Comparison of ENCODE assay signal across 11 mouse cellular contexts in genomic region chr2:35171341-35171861, GRCm38 (mm10). TPM values are rescaled to one million over a fixed set of nuclear protein-coding genes. Genes with fewer than 3 reads are reported as not detected.
A peak's percentile ranks its signal among the peaks of the same experiment; 100 is the strongest.
DNase-seq lines count a peak whose midpoint lies in the region; ATAC-seq lines count a peak whose summit lies in the region.
"Had no signal": no experiment of that assay in that cellular context is flagged by ENCODE, and none has a peak within 500 bp of the region (broad histone marks: within the 10 kb centered on the region; RNA-seq: fewer than 3 reads in every experiment).

No protein-coding gene starts in this region.

- WGBS in liver, embryonic 16.5 days (ENCODE audit: insufficient replicate concordance), result 73% methylated on average over 10 of the region's 10 CpGs
- 82% methylated on average over 10 of the region's 10 CpGs for WGBS in stomach, embryonic 16.5 days
- WGBS in neural tube, embryonic 15.5 days, result 89% methylated on average over 10 of the region's 10 CpGs

- 0 out of 2 replicates have a peak overlapping the region, but pooled peaks have one; percentile 31 for H3K27ac ChIP-seq in liver, embryonic 16.5 days (ENCODE audit: low read length)
- no peak overlapping the region for H3K27ac ChIP-seq in stomach, embryonic 16.5 days (ENCODE audit: low read length)
- H3K27ac ChIP-seq in neural tube, embryonic 15.5 days (replicated peaks), result no peak overlapping the region
- H3K27ac ChIP-seq: forebrain, embryonic 10.5 days had no signal

- H3K4me2 ChIP-seq in liver, embryonic 16.5 days (ENCODE audit: low read depth, low read length), result no peak overlapping the region
- H3K4me2 ChIP-seq in stomach, embryonic 16.5 days (ENCODE audit: low read depth, low read length), result no peak overlapping the region
- H3K4me2 ChIP-seq in neural tube, embryonic 15.5 days, result no peak overlapping the region

- H3K9me3 ChIP-seq in liver, embryonic 16.5 days (replicated peaks; ENCODE audit: control insufficient read depth, low read length), result no peaks in the 10 kb centered on the region
- H3K9me3 ChIP-seq in stomach, embryonic 16.5 days (replicated peaks; ENCODE audit: control insufficient read depth, low read length), result no peaks in the 10 kb centered on the region
- no peaks in the 10 kb centered on the region for H3K9me3 ChIP-seq in neural tube, embryonic 15.5 days (replicated peaks)
- H3K9me3 ChIP-seq: forebrain, embryonic 10.5 days had no signal

- no peak overlapping the region for H3K4me3 ChIP-seq in liver, embryonic 16.5 days (ENCODE audit: low read depth, low read length)
- H3K4me3 ChIP-seq in stomach, embryonic 16.5 days (replicated peaks; ENCODE audit: low read length), result no peak overlapping the region
- H3K4me3 ChIP-seq in neural tube, embryonic 15.5 days (replicated peaks), result no peak overlapping the region
- H3K4me3 ChIP-seq: forebrain, embryonic 10.5 days; myocyte had no signal

- peaks cover 28% of the 10 kb centered on the region for H3K36me3 ChIP-seq in liver, embryonic 16.5 days (ENCODE audit: control insufficient read depth, insufficient read depth)
- peaks cover 12% of the 10 kb centered on the region for H3K36me3 ChIP-seq in stomach, embryonic 16.5 days (ENCODE audit: control insufficient read depth, insufficient read depth, low read length)
- H3K36me3 ChIP-seq in neural tube, embryonic 15.5 days, result peaks cover 74% of the 10 kb centered on the region

- no peaks in the 10 kb centered on the region for H3K27me3 ChIP-seq in liver, embryonic 16.5 days (ENCODE audit: control insufficient read depth, insufficient read depth, low read depth, low read length)
- H3K27me3 ChIP-seq in stomach, embryonic 16.5 days (ENCODE audit: control insufficient read depth, insufficient read depth, low read length), result no peaks in the 10 kb centered on the region
- no peaks in the 10 kb centered on the region for H3K27me3 ChIP-seq in neural tube, embryonic 15.5 days (replicated peaks)
- H3K27me3 ChIP-seq: CH12.LX had no signal

- DNase-seq in liver, result no peak
- peak; percentile 53 for DNase-seq in gastrocnemius, postnatal 25 days
- peak; percentile 84 for DNase-seq in kidney, postnatal 14 days
- DNase-seq in yolk sac, embryonic 10.5 days (ENCODE audit: low spot score), result no peak
- no peak for DNase-seq in frontal cortex, postnatal 25 days (ENCODE audit: low spot score in 2 of 2)

- peaks cover 4% of the 10 kb centered on the region; the same call in 1 of the 2 replicates for H3K4me1 ChIP-seq in liver, embryonic 16.5 days (ENCODE audit: control insufficient read depth, low read depth, low read length)
- no peaks in the 10 kb centered on the region for H3K4me1 ChIP-seq in stomach, embryonic 16.5 days (ENCODE audit: control insufficient read depth, insufficient read depth, low read length)
- no peaks in the 10 kb centered on the region for H3K4me1 ChIP-seq in neural tube, embryonic 15.5 days
- H3K4me1 ChIP-seq: forebrain, embryonic 10.5 days had no signal

- H3K9ac ChIP-seq in liver, embryonic 16.5 days (ENCODE audit: low read depth, low read length), result no peak overlapping the region
- H3K9ac ChIP-seq in stomach, embryonic 16.5 days (ENCODE audit: low read length), result no peak overlapping the region
- no peak overlapping the region for H3K9ac ChIP-seq in neural tube, embryonic 15.5 days (replicated peaks)

- peak; percentile 30; the same call in 1 of the 2 replicates for ATAC-seq in liver, embryonic 16.5 days (ENCODE audit: low read depth)
- peak; percentile 57; the same call in 1 of the 2 replicates for ATAC-seq in stomach, embryonic 16.5 days (ENCODE audit: insufficient read depth, low FRiP score)
- no peak for ATAC-seq in neural tube, embryonic 15.5 days (ENCODE audit: low FRiP score)

RNA-seq across cellular contexts. Expression of gene Rab14, which starts 29.5 kb away (rescaled TPM):
- 110 and 114 TPM in 2 replicates for polyA plus RNA-seq in liver, embryonic 16.5 days (2015; fragmentation: Nextera tagmentation; extraction: Ambion mirVana)
- 10 to 100 TPM; 79.3 to 81.6 TPM for total RNA-seq in gastrocnemius, postnatal 25 days (2021)
- 292 and 332 TPM in 2 replicates for polyA plus RNA-seq in stomach, embryonic 16.5 days (2015; fragmentation: Nextera tagmentation; extraction: Ambion mirVana)
- 421 and 449 TPM in 2 replicates for polyA plus RNA-seq in neural tube, embryonic 15.5 days (2015; fragmentation: Nextera tagmentation; extraction: Ambion mirVana)

Comparison
In these comparisons a context has a peak if more than half of its experiments do, and no peak if none do; other contexts are left out.
1. DNase-seq: peak in gastrocnemius, postnatal 25 days (single experiment) and kidney, postnatal 14 days (single experiment); none in liver (single experiment), yolk sac, embryonic 10.5 days (single experiment) and frontal cortex, postnatal 25 days (0 of 2).